Mouse (Mus musculus) gastrocnemius, postnatal 4 days (tissue): Measurements from ENCODE around the gene Asb15. TPM values are rescaled to one million over a fixed set of nuclear protein-coding genes. Genes with fewer than 3 reads are reported as not detected.

ENCODE experiments used
- DNase-seq, 2 experiments: peaks; one replicate each; pipeline ENCODE4 v3.0.0; 2021 to 2022; ENCODE audit warnings: low spot score in 2 of 2, mixed read lengths in 2 of 2
- total RNA-seq, 2 experiments: library from RNA; stranded (reverse); gene quantifications; 2 replicates each; pipeline ENCODE4 v1.2.3; 2021

The Asb15 gene
- total RNA-seq, 2 experiments from 2014 or later = 1.7 to 1.9 TPM

DNA sequence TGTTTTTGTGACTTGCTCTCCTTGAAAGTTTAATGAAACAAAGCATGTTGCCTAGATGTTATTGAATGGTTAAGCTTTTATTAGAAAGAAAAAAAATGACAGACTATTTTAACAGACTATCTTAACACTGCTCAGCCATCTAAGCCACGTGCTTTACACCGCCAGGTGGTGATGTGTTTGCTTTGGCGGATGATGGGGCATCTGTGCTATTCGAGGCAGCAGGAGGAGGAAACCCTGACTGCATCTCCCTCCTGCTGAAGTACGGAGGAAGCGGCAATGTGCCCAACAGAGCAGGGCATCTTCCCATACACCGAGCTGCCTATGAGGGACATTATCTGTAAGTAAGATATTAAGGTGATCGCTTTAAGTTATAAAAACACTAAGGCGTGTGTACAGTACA lies 36.1 kb downstream of the Asb15 start:
- no peak for DNase-seq

DNA sequence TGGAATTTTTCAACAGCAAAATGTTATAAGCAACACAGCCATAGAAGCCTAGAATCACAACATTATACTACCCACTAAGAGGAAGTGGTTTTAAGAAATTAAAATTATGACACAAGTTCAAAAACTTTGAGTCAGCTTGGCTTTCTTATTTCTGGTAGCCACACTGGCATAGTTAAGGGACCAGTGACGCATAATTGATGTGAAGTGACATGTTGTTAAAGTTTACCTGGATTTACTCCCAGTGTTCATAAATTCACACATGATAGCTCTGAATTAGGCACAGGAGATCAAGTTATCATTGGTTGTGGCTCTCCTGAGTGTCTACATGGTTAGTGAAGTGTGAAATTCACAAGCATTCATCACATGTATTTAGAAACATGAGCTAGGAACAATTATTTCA lies 36.9 kb downstream of the Asb15 start:
- DNase-seq = no peak

DNA sequence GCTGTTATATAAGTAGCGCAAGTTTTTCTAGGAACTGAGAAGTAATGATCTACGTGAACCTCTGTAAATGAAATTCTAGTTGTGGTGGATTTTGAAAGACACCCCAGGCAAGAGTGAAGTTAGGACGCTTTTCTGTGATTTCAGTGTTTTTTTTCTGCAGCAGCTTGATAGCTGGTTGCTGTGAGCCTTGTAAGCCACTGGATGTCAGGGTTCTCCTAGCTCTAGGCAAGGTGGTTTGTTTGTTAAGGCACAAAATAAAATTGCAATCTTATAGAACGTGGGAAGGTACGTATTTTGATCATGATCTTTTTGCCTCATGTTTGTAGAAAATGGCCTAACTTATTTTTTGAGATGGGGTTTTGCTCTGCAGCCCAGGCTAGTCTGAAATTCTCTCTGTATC lies 41.0 kb downstream of the Asb15 start:
- no peak for DNase-seq

DNA sequence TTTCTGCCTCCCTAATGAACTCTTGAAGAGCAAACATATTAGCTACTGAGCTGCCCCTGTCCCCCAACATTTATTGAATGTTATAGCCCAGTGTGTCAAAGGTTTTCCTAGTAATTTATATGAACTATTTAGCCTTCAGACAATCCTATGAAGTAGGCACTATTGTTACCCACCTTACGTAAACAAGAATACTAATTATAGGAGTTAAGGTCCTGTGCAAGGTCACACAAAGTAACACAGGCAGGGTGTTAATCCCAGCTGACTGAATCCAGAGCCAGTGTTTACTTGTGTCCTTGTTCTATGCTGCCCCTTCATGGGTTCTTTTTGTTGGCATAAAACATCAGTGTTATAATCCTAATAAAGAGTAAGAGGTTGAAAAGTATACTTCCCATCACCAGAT lies 41.8 kb downstream of the Asb15 start:
- no peak for DNase-seq

DNA sequence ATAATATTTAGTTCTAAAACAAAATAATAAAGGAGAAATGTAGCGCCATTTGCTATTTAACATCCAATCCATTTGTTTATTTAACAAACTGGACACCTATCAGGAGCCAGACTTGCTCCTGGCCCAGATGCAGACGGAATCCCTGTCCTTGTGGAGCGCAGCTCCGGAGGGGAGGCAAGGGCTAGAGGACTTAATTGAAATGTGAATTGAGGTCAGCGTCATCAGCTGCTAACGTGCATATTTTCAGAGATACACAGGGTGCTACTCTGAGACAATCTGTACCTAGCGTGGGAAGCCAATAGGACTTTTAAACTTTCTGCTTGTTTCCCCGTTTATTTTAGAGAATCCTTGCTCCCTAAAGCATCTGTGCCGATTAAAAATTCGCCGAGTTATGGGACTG lies 42.3 kb downstream of the Asb15 start:
- DNase-seq = no peak

DNA sequence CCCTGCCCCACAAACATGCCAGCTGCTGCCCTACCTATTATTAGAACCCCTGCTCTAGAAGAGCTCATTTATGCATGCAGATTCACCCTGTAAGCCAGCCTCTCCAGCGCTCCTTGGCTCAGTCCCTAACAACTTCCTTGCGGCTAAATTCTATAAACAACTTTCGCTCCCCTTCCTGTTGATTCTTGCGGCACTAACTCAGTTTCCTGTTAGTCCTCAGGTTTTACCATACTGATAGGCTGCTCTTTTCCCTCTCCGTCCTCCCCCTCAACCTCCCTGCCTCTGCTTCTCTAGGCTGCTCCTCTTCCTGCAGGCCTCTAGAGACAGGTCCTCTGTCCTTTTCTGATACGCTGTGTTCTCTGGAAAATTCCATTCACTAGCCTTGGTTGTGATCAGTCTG lies 43.2 kb downstream of the Asb15 start:
- no peak for DNase-seq

DNA sequence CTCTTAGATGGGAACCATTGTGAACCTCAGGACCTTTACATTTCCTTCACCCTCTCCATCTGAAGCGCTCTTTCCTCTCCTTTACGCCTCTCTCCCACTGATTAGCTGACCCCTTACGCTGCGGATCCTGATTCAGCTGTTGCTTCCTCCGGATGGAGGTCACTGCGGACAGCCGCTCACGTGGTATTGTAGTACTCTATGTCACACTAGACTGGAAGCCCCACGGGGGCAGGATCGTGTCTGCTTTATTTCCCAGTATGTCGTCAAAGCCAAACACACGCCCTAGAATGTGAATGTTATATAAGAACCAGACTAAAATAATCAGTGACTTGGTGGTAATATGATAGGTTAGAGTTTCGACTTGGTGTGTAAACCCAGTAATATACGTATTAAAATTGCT lies 44.5 kb downstream of the Asb15 start:
- DNase-seq = no peak

DNA sequence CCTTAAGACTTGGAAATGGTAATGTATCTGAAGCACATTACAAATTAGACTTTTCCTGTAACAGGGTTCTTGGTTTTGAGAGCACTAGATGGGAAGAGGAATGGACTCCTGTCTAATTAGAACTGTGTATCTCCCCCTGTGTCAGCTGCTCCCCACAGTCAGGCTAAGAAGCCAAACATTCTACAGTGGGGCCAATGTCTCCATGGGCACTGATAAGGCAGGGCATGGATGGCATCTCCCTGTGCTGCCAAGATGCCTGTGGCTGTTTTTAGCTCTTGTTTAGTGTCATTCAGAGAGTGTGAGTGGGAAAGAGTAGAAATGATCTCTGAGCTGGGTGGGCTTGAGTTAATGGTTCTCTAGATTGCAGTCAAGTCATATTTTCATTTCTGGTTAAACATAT lies 45.4 kb downstream of the Asb15 start:
- DNase-seq = no peak

DNA sequence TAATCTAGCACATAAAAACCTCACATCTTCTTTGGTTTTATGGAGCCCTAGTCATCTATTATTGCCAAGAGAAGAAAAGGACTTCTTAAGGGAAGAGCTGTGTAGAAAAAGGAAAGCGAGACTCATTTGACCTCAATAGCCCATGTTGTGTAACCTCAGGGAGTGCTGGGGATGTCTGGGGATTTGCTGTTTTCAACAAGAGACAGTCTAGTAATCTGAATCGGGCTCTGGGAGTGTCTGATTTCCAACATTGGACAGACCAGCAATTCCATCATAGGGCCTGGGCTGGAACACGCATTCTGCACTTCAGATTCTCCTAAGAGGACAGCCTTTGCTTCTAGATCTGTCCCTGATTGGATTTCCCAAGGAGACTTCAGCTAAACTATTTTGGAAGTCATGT lies 55.5 kb downstream of the Asb15 start:
- DNase-seq = no peak

DNA sequence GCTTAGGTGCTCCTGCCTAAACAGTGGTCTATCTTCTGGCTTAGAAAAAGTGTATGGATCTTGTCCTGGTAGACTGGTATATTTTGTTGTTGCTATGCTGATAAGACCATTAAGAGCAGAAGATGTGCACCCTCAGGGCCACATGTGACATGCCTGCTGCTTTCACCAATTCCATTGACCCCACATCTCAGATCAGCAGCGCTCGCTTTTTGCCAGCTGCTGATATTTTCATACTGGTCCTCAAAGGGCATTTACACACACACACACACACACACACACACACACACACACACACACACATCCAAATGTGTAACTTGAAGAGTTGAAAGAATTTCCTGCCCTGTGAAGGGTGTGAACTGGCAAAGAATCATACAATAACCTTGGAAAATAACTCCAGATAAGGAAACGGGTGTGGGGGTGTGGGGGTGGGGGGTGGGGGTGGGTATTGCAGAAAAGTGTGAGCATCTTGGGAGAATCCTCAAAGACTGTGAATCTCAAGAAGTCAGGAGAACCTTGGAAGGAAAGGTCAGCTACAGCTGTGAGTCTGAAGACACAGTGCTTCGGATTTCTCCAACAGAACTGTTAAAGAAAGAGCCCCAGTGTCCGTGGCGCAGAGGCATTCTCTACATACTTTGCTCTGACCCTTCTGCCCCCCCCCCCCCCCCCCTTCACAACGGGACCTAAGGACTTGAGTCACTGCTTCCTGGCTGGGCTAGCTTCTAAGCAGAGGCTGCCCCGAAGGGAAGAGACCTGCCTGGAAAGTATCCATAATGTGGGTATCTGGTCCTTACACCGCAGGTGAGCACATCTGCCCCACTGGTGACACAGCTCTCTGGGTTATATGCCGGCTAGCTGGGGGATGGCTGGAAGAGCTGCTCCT lies 57.7 kb downstream of the Asb15 start:
- no peak for DNase-seq

DNA sequence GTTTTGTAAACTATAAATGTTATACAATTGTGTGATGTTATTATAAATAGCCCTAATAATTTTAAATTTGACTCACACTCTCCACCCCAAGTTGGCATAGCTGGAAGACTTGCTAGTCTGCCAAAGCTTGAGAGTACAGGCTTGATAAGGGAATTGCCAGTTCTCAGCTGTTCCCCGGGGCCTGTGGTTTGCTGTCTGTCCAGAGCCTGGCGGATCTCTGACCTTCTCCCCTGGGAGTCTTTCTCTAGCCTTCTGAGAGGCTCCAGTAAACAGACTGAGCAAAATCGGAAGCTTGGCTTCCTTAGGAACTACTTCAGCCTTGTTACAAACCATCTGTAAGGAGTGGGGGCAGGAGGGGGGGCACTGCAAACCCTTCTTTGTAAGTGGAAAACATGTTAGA lies 58.9 kb downstream of the Asb15 start:
- no peak for DNase-seq

DNA sequence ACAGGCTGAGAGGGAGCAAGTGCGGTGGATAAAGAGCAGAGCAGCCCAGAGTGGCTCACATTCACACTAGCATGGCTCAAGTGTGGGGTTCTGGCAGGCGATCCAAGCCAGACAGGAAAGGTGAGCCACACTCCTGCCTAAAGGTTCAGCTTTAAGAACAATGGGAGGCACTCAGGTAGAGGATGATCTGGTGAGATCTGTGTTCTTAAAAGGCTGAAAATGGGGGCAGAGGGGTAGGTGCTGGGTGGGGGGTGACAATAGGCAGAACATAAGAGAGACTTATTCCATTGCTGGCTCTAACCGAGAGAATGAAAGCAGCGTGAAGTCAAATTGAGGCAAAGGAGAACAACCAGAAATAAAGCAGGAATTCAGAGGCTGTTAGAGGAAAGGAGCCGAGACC lies 62.3 kb downstream of the Asb15 start:
- no peak for DNase-seq

DNA sequence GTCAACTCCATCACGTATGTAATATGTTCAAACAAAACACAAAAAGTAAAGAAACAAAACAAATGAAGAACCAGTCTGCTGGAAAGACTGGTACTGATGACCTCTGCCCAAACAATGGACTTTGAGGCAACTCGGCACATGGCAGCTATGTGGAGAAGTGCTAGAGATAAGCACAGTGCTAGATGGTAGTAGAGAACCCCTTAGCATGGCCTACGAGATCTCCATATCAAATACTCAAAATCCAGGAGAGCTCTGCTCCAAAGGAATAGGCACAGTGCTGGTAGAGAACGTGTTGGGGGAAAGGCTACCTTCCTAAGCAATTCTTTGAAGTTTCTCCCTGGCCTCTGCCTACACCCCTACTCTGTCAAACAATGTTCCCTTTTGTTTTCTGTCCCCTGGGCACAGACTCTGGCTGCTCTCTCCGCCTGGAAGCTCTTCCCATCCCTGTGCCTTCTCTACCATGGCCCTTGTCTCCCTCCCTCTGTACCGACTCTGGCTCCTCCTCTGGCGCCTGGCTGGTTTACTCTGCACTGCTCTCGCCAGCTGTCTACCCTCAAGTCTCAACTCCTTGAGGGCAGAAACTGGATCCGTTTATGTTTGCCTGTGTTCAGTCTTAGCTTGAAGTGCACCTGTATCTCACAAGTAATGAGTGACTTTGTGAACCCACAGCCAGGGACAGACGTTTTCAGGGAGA lies 63.7 kb downstream of the Asb15 start:
- no peak for DNase-seq

DNA sequence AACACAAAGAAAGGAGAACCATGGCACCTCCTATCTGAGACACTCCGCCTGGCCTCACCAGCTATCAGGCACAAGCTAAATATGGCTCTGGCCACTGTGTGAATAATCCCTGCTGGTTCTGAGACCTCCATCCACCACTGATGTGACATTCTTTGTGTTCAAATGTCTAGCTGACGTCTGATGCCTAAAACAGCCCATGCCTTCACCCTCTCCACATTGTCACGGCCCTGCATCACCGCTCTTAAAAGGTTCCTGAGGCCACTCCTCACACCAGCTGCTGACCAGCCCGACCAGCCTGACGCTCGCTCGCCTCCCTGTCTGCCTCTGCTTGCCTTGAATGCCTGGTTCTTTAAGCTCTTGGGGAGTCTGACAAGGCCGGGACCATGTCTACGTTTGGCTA lies 69.6 kb downstream of the Asb15 start, which contains the start of gene Lmod2:
Gene Lmod2 (plus strand): TSS at position 263 of the 400 bp plus-strand sequence.
- no peak for DNase-seq

DNA sequence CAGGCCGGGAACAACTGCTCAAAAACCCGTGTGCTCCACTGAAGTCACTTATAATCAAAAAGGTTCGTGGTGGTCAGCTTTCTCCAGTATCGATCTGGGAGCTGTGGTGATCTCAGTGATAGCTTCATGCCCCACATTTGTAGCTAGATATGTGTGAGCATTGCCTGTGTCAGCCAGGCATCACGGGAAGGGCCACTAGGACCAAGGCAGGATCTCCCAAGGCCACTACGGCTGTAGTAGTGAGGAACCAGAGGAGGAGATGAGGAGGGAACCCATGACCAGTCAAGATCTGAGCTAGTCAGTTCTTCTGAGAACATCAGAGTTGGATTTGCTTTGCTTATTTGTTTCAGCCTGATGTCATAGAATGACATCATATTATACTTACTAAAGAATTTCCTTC lies 71.2 kb downstream of the Asb15 start:
- no peak for DNase-seq

DNA sequence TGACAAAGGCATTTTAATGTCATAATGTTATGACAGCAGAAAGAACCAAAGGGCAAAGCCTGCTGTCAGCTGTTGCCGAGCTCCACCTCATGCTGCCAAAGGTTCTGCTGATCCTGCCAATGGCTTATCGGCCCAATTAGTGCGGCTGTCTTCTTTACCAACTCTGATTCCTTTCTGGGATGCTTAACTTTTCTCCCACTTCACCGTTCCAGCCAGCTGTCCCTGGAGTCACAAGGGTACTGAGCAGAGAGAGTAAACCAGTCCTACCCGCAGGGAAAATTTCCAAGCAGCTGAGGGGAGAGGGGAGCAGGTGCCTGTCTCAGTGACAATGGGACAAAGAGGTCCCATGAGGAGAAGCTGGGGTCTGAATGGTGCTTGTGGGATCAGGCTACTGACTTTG lies 71.7 kb downstream of the Asb15 start:
- peak in 1 of 2 experiments; percentile 31 for DNase-seq

DNA sequence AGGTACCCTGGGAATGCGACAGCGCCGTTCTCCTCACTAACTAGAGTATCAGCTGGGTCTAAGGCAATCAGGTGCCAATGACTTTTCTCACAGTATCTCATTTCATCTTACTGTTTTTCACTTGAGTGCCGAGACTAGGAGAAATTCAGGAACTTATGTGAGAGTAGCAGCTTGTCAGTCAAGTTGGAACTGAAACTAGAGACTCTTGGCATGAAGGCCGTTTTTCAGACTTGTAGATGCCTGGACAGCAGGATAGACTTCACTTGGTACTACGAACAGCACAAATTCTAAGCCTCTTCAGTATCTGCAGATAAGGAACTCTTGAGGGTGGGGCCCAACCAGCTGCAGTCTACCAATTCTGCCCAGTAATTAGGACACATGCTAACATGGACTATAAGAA lies 72.2 kb downstream of the Asb15 start:
- no peak for DNase-seq

DNA sequence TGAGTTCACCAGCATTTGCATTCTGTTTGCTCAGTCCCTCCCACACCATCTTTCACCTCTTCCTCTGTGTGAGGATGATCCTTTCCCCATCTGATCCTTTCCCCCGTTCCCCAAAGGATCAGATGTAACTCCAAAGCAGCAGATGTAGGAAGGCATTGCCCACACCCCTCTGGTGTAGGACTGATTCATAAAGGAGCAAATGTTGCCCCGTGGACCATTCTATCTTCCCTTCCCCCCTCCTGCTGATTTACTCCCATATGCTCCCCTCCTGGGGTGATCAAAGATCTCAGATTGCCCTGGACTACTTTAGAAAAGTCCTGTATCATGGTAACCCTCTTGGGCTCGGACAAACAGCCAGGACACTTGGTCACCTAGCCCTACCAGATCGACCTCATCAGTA lies 72.8 kb downstream of the Asb15 start:
- no peak for DNase-seq

DNA sequence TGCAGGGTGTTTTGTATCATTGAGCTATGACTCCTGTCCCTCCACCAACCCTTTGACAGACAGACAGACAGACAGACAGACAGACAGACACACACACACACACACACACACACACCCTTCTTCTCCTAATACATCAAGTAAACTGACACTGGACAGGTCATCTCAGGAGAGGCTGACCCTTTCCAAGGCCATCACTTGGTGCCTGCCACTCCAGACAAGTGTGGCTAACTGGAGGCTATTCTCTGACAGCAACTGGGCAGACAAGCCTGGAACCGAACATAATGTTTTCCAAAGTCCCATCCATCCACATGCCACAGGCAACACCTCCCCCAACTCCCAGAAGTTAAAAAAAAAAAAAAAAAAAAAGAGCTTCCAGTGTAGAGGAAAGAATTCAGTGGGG lies 73.7 kb downstream of the Asb15 start:
- no peak for DNase-seq

DNA sequence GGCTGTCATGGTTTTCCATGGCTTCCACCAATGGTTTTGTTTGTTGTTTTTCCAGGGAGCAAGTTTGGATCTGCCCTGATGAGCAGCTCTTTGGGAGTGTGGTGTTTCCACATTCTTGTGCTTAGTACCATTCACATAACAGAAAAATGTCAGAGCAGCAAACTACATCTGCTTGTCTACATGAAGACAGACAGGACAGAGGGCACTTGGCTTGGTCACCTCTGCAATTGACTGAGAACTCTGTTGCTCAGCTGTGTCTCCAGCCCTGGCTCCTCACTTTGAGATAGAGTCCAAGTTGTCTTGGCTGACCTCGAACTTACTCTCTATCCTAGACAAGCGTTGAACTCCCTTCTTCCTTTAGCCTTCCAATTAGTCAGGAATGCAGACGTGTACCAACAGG lies 74.4 kb downstream of the Asb15 start:
- no peak for DNase-seq

DNA sequence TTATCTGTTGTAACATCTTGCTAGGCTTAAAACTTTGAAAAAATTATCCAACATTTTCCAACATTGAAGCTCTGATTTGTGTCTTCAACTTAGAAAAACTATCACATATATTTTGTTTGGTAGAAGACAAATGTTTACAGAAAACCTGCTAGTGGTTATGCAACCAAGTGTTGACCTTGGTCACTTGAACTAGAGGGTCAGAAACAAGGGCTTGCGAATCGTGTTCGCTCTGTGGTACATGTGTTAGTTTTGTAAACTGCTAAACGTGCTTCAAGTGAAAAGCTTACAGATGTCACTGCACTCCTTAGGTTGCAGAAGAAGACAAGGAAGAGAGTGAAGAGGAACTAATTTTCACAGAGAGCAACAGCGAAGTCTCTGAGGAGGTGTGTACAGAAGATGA lies 75.0 kb downstream of the Asb15 start:
- no peak for DNase-seq

DNA sequence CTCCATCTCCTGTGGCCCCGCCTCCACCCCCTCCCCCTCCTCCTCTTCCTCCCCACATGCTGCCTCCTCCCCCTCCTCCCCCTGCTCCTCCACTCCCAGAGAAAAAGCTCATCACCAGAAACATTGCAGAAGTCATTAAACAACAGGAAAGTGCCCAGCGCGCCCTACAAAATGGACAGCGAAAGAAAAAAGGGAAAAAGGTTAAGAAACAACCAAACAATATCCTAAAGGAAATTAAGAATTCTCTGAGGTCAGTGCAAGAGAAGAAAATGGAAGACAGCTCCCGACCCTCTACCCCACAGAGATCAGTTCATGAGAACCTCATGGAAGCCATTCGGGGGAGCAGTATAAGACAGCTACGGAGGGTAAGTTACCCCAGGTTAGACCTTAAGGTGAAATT lies 76.3 kb downstream of the Asb15 start:
- DNase-seq = no peak

DNA sequence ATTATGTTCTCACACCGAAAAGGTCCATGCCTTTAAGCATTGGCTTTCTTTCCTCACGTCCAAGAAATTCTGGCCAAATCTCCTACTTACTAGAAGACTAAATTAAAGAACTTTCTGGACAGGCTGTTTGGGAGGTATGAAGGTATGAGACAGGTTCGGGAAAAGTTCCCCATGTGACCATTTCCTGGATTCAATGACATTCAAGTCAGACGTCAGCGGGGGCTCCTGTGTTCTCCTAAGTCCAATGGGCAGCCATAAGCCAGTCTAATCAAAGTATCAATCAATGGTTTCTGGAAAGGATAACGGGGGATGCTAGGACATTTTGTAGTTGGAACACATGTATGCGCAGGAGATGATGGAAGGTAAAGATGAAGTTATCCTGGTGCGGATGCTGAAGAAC lies 77.7 kb downstream of the Asb15 start:
- DNase-seq = no peak
